ENCODE assay signal across 19 mouse cellular contexts in the genomic region with DNA sequence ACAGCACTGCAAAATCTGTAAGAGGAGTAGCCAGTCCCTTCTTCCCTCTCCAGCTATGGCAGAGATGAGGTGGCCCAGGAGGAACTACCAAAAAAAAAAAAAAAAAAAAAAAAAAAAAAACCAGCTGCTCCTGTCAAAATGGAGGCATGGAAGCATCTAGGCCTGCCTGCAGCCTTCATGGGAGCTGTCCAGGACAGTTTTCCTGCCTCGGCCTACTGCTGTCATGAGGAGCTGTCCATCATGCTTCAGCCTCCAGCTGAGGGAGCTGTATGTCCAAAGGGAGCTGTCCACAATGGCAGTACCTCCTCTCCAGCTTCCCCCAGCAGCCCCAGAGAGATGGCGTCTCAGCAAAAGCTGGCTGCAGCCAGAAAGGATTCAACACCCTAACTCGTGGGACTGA. TPM values are rescaled to one million over a fixed set of nuclear protein-coding genes. Genes with fewer than 3 reads are reported as not detected.
A peak's percentile ranks its signal among the peaks of the same experiment; 100 is the strongest.
DNase-seq lines count a peak whose midpoint lies in the region; ATAC-seq lines count a peak whose summit lies in the region.
"Had no signal": no experiment of that assay in that cellular context is flagged by ENCODE, and none has a peak within 500 bp of the region (broad histone marks: within the 10 kb centered on the region; RNA-seq: fewer than 3 reads in every experiment).

No protein-coding gene starts in this region.

- H3K27me3 ChIP-seq in hindbrain, embryonic 10.5 days (ENCODE audit: insufficient read depth, poor library complexity, severe bottlenecking): no peaks in the 10 kb centered on the region
- H3K27me3 ChIP-seq in hindbrain, embryonic 16.5 days (replicated peaks; ENCODE audit: control insufficient read depth, insufficient read depth, low read length): no peaks in the 10 kb centered on the region
- no peaks in the 10 kb centered on the region for H3K27me3 ChIP-seq in liver, embryonic 11.5 days (replicated peaks; ENCODE audit: control insufficient read depth, insufficient read depth, low read length)
- no peaks in the 10 kb centered on the region for H3K27me3 ChIP-seq in neural tube, embryonic 15.5 days (replicated peaks)
- H3K27me3 ChIP-seq: hindbrain, embryonic 13.5 days; limb, embryonic 12.5 days had no signal

- ATAC-seq in hindbrain, embryonic 16.5 days: no peak
- ATAC-seq in liver, embryonic 11.5 days (replicated peaks; ENCODE audit: low FRiP score): 0 out of 2 replicates have a peak, but pooled peaks have one; percentile 23
- no peak for ATAC-seq in neural tube, embryonic 15.5 days (ENCODE audit: low FRiP score)
- ATAC-seq: forebrain, postnatal 0 days; midbrain, embryonic 16.5 days had no signal

- 0 out of 2 replicates have a peak, but pooled peaks cover 5% of the 10 kb centered on the region for H3K36me3 ChIP-seq in hindbrain, embryonic 10.5 days
- no peaks in the 10 kb centered on the region for H3K36me3 ChIP-seq in hindbrain, embryonic 16.5 days (ENCODE audit: control insufficient read depth, insufficient read depth, low read length)
- no peaks in the 10 kb centered on the region for H3K36me3 ChIP-seq in liver, embryonic 11.5 days (ENCODE audit: control insufficient read depth, insufficient read depth, low read length)
- H3K36me3 ChIP-seq in neural tube, embryonic 15.5 days: no peaks in the 10 kb centered on the region
- H3K36me3 ChIP-seq: limb, embryonic 12.5 days had no signal

- no peak overlapping the region for H3K4me2 ChIP-seq in hindbrain, embryonic 16.5 days (ENCODE audit: low read length)
- H3K4me2 ChIP-seq in liver, embryonic 11.5 days: no peak overlapping the region
- no peak overlapping the region for H3K4me2 ChIP-seq in neural tube, embryonic 15.5 days
- H3K4me2 ChIP-seq: hindbrain, embryonic 13.5 days; limb, embryonic 12.5 days had no signal

- peak; percentile 4 for DNase-seq in hindbrain, embryonic 10.5 days (ENCODE audit: low spot score)
- DNase-seq in ES-CJ7 (ENCODE audit: low read depth, low spot score): peak; percentile 73
- DNase-seq in embryo, embryonic 10.5 days (ENCODE audit: low spot score): peak; percentile 23
- no peak for DNase-seq in liver, embryonic 11.5 days (ENCODE audit: low spot score)
- no peak for DNase-seq in heart, adult 11 months
- no peak for DNase-seq in testis, postnatal 10 days (ENCODE audit: low spot score)
- DNase-seq: adrenal gland, adult 8-10 months; B cell, adult 2 months; cerebellum, adult 2 months; forebrain, postnatal 0 days; heart, adult 18-20 months; kidney, adult 18-20 months; lung, adult 2 months; right cerebral cortex, postnatal 14 days had no signal

- no peaks in the 10 kb centered on the region for H3K9me3 ChIP-seq in hindbrain, embryonic 10.5 days
- H3K9me3 ChIP-seq in hindbrain, embryonic 16.5 days (ENCODE audit: control insufficient read depth, low read length): no peaks in the 10 kb centered on the region
- H3K9me3 ChIP-seq in liver, embryonic 11.5 days (ENCODE audit: control insufficient read depth, low read length): no peaks in the 10 kb centered on the region
- no peaks in the 10 kb centered on the region for H3K9me3 ChIP-seq in neural tube, embryonic 15.5 days (replicated peaks)
- H3K9me3 ChIP-seq: hindbrain, embryonic 13.5 days; limb, embryonic 12.5 days had no signal

- H3K4me3 ChIP-seq in hindbrain, embryonic 10.5 days: no peak overlapping the region
- no peak overlapping the region for H3K4me3 ChIP-seq in hindbrain, embryonic 16.5 days (ENCODE audit: low read length)
- no peak overlapping the region for H3K4me3 ChIP-seq in liver, embryonic 11.5 days (ENCODE audit: low read depth, low read length)
- H3K4me3 ChIP-seq in neural tube, embryonic 15.5 days (replicated peaks): no peak overlapping the region
- H3K4me3 ChIP-seq: hindbrain, embryonic 13.5 days; limb, embryonic 12.5 days had no signal

- H3K9ac ChIP-seq in hindbrain, embryonic 16.5 days (ENCODE audit: low read depth, low read length): no peak overlapping the region
- H3K9ac ChIP-seq in liver, embryonic 11.5 days (ENCODE audit: low read depth, low read length): no peak overlapping the region
- no peak overlapping the region for H3K9ac ChIP-seq in neural tube, embryonic 15.5 days (replicated peaks)
- H3K9ac ChIP-seq: forebrain, postnatal 0 days; hindbrain, embryonic 13.5 days; limb, embryonic 12.5 days had no signal

- H3K4me1 ChIP-seq in hindbrain, embryonic 10.5 days (replicated peaks): no peaks in the 10 kb centered on the region
- H3K4me1 ChIP-seq in hindbrain, embryonic 16.5 days (ENCODE audit: control insufficient read depth, insufficient read depth, low read depth, low read length): no peaks in the 10 kb centered on the region
- H3K4me1 ChIP-seq in liver, embryonic 11.5 days (replicated peaks; ENCODE audit: control insufficient read depth, insufficient read depth, low read length): no peaks in the 10 kb centered on the region
- H3K4me1 ChIP-seq in neural tube, embryonic 15.5 days: no peaks in the 10 kb centered on the region
- H3K4me1 ChIP-seq: hindbrain, embryonic 13.5 days; limb, embryonic 12.5 days had no signal

- no peak overlapping the region for H3K27ac ChIP-seq in hindbrain, embryonic 10.5 days
- no peak overlapping the region for H3K27ac ChIP-seq in hindbrain, embryonic 16.5 days (ENCODE audit: low read depth, low read length)
- no peak overlapping the region for H3K27ac ChIP-seq in liver, embryonic 11.5 days (ENCODE audit: low read depth, low read length)
- no peak overlapping the region for H3K27ac ChIP-seq in neural tube, embryonic 15.5 days (replicated peaks)
- H3K27ac ChIP-seq: hindbrain, embryonic 13.5 days; limb, embryonic 12.5 days had no signal

- 82% methylated on average over 3 of the region's 3 CpGs for WGBS in hindbrain, embryonic 10.5 days
- 85% methylated on average over 3 of the region's 3 CpGs for WGBS in hindbrain, embryonic 16.5 days
- WGBS in liver, embryonic 11.5 days: 72% methylated on average over 3 of the region's 3 CpGs
- 82% methylated on average over 3 of the region's 3 CpGs for WGBS in neural tube, embryonic 15.5 days

RNA-seq across cellular contexts. Expression of a gene that starts 27.1 kb away (rescaled TPM):
- 15.7 and 16.5 TPM in 2 replicates for polyA plus RNA-seq in hindbrain, embryonic 10.5 days (2016; fragmentation: Nextera tagmentation; extraction: Ambion mirVana)
- polyA plus RNA-seq in hindbrain, embryonic 16.5 days (2015; fragmentation: Nextera tagmentation; extraction: Ambion mirVana): 9.4 and 12.0 TPM in 2 replicates
- 19.0 and 24.8 TPM in 2 replicates for polyA plus RNA-seq in liver, embryonic 11.5 days (2014; fragmentation: Nextera tagmentation; extraction: Ambion mirVana)
- 9.6 and 10.9 TPM in 2 replicates for polyA plus RNA-seq in neural tube, embryonic 15.5 days (2015; fragmentation: Nextera tagmentation; extraction: Ambion mirVana)

RNA-seq across cellular contexts. Expression of a gene that starts 30.6 kb away (rescaled TPM):
- 21.5 and 23.7 TPM in 2 replicates for polyA plus RNA-seq in hindbrain, embryonic 10.5 days (2016; fragmentation: Nextera tagmentation; extraction: Ambion mirVana)
- 18.0 and 23.2 TPM in 2 replicates for polyA plus RNA-seq in hindbrain, embryonic 16.5 days (2015; fragmentation: Nextera tagmentation; extraction: Ambion mirVana)
- polyA plus RNA-seq in liver, embryonic 11.5 days (2014; fragmentation: Nextera tagmentation; extraction: Ambion mirVana): 18.9 and 21.7 TPM in 2 replicates
- 19.6 and 22.2 TPM in 2 replicates for polyA plus RNA-seq in neural tube, embryonic 15.5 days (2015; fragmentation: Nextera tagmentation; extraction: Ambion mirVana)

RNA-seq across cellular contexts. Expression of a gene that starts 42.3 kb away (rescaled TPM):
- 43.3 and 46.4 TPM in 2 replicates for polyA plus RNA-seq in hindbrain, embryonic 10.5 days (2016; fragmentation: Nextera tagmentation; extraction: Ambion mirVana)
- 75.8 and 78.3 TPM in 2 replicates for polyA plus RNA-seq in hindbrain, embryonic 16.5 days (2015; fragmentation: Nextera tagmentation; extraction: Ambion mirVana)
- 70.9 and 76.3 TPM in 2 replicates for polyA plus RNA-seq in liver, embryonic 11.5 days (2014; fragmentation: Nextera tagmentation; extraction: Ambion mirVana)
- polyA plus RNA-seq in neural tube, embryonic 15.5 days (2015; fragmentation: Nextera tagmentation; extraction: Ambion mirVana): 80.4 TPM in 2 replicates

Comparison
In these comparisons a context has a peak if more than half of its experiments do, and no peak if none do; other contexts are left out.
1. DNase-seq: peak in hindbrain, embryonic 10.5 days (single experiment), ES-CJ7 (single experiment) and embryo, embryonic 10.5 days (single experiment); none in liver, embryonic 11.5 days (single experiment), heart, adult 11 months (single experiment) and testis, postnatal 10 days (single experiment).